Mouse (Mus musculus) skeletal muscle tissue, adult 2 months (tissue): ENCODE measurements at regions not wholly inside any gene's neighbourhood (a gene's known extent, or its start where the extent isn't known, plus 50 kb on each side); places are given as distances from the start of the nearest gene placed in this dataset.

Experiments
- DNase-seq: peaks from one replicate; pipeline ENCODE4 v3.0.0-alpha.2; 2012; ENCODE audit warnings: low read depth, low spot score

DNA sequence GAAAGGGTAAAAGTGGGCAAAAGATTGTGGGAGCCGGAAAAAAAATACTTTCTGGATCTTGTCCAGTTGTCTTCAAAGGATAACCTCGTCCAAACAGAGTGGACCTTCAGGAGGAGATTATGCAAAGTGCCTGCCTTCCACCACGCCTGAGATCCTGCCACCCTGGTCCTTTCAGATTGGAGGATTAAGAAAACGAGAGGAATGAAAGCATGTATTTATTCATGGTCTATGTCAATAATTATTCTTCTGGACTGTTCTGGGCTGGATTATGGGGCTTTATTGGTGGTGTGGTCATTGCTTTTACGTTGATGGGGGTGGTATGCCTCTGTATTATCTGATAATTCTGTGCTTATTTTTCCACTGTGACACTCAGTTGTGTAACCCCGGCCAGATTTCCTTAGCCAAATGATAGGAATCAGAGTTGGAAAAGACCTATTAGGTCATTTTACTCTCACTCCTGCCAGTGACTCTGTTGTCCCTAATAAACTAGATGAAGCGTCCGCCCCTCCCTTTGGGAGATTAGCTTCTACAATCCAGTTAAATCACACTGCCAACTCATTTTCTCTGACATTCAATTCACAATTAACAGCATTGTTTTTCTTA is 656.3 kb downstream of the Slc22a22 start:
- DNase-seq = peak; percentile 21

- no peak for DNase-seq
These were observed 657.0 kb downstream of the Slc22a22 start for GRCm38 (mm10) chr15:56820256-56820976.

DNA sequence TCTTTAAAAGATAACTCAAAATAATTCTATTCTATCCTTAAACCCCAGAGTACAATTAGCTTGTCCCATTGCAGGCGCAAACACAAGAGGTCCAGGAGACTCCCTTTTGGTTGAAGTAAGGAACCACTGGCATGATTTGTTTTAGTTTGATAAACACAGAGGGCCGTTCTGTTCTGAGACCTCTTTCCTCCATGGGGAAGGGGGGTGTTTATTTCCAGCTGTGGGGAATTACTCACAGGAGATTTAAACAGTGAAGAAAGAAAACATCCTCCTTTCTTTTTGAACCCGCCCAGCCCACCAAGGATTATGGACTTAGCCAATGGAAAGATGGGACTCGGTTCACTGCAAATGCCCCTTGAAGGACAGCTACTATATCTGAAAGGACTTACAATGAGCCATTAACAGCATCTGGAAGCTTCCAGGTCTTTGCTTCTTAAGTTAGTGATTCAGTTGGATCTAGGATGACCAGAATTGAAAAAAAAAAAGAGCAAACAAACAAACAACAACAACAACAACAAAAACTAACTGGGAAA is 659.2 kb downstream of the Slc22a22 start:
- no peak for DNase-seq

DNA sequence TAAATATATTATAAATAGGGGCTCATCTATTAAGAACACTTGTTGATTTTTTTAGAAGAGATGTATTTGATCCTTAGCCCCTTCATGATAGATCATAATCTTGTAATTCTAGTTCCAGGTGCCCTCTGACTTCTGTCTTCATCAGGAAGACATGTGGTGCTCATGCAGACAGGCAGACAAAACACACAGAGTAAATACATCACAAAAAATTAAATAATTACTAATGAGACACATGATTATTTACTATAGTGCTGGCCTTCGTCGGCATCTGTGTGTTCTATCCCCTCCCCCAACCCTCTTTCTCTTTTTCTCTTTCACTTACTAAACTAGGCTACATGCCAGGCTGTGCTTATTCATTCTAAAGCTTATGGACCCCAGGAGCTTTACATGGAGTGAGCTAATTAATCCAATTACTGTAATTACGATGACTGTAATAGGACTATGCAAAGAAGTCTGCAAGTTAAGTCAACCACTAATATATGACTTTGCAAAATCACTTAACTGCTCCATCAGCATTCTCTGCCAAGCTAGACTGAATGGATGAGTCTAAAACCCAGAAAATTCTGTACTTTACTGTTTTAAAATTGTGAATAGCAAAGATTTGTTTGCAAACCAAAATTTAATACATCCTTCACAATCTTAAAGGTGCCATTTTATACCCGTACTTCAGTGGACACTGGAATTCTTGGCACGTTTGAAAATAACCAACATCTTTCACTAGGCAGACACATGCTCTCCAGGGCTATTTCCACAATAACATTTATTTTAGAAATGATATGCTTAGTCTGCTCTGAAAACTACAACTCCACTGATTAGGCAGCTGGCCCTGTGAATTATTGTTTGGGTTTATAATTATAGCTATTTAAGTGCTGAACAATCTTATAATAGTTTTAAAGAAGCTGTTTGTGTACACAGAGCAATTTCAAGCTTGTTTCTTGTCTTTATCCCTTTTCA is 659.9 kb downstream of the Slc22a22 start:
- DNase-seq = no peak

GRCm38 (mm10) chr15:56813876-56814275 is 663.5 kb downstream of the Slc22a22 start:
- DNase-seq = no peak

- DNase-seq = no peak
These were observed 667.3 kb downstream of the Slc22a22 start for GRCm38 (mm10) chr15:56810151-56810550.

DNA sequence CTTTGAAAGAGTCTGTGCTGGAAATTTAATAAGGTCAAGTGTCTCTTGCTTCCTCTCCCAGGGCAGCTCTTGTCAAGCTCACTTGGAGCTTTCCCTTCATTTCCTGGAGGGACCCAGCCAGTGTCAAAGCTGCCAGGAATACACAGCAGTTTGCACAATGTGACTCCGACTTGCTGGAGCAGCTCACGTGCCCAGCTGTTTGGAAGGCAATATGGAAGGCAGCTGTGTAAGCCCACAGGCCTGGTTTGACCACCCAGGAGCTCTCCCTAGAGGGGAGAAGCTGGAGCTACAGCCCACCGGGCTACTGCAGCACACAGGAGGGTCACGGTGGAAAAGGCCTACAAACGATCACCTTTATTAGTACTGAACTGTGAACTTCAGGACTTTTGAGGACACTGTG is 669.8 kb downstream of the Slc22a22 start:
- DNase-seq = peak; percentile 52

GRCm38 (mm10) chr15:56801933-56802332 is 675.5 kb downstream of the Slc22a22 start:
- no peak for DNase-seq

- no peak for DNase-seq
These were observed 702.0 kb downstream of the Slc22a22 start for GRCm38 (mm10) chr15:56775431-56775830.

GRCm38 (mm10) chr15:56774648-56775393 is 702.6 kb downstream of the Slc22a22 start:
- DNase-seq = no peak

GRCm38 (mm10) chr15:56766356-56766755 is 711.1 kb downstream of the Slc22a22 start:
- peak; percentile 53 for DNase-seq

GRCm38 (mm10) chr15:56764957-56765482 is 712.4 kb downstream of the Slc22a22 start:
- DNase-seq = peak; percentile 74

DNA sequence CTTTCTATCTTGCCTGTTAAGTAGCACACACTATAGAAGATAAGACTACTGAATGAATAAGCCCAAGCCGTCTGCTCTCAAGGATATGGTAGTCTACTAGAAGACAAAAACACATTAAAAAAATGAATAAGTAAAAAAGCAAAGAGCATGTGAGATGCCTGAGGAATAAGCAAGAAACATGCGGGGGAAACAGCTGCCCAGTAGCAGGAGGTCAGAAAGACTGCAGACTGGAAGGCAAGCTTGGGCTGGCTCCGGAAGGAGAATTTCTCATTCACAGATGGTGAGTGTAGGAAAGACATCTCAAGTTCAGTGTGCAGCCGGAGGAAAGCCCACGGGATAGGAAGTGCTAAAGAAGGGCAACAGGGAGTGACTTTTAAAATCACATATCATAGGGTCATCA is 713.4 kb downstream of the Slc22a22 start:
- DNase-seq = peak; percentile 30

DNA sequence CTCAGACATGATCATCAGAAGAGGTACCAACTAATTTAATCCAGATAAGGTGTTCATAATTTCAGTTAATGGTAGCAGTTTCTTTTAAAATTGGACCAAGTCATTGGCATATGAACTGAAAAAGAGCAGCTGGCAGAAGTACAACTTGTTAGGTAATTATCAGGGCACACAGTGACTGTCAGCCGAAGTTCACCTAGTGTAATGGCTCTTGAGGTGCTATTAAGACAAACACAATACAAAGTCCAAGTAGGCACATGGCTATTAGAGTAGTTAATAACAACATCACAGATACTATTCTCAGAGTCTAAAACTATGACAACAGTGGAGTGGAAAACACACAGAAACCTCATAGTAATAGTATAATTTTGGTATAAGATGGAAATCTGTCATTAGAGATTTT is 730.7 kb downstream of the Slc22a22 start:
- DNase-seq = no peak

- no peak for DNase-seq
These were observed 732.5 kb downstream of the Slc22a22 start for GRCm38 (mm10) chr15:56744915-56745314.
